Mouse (Mus musculus) forebrain, embryonic 11.5 days (tissue): ENCODE data around the gene Arfrp1. TPM values are rescaled to one million over a fixed set of nuclear protein-coding genes. Genes with fewer than 3 reads are reported as not detected.

ENCODE experiments used
- ATAC-seq: fragments of 200-750 bp; cut with Nextera tagmentation; replicated peaks from 2 replicates; pipeline ENCODE4 v1.8.0; 2017; ENCODE audit warnings: moderate TSS enrichment; ENCODE audit not compliant: low FRiP score
- DNase-seq: peaks from one replicate; pipeline ENCODE4 v3.0.0-alpha.2; 2017; ENCODE audit warnings: low spot score
- H3K27ac ChIP-seq: fragments of 300-500 bp; sonication (generic); 2 replicates; pipeline ENCODE4 v1.5.1; 2014; ENCODE audit warnings: low read depth, low read length
- H3K27me3 ChIP-seq: fragments of 300-500 bp; sonication (generic); 2 replicates; pipeline ENCODE4 v1.6.1; 2014; ENCODE audit warnings: mild to moderate bottlenecking, low read length, mixed read lengths; ENCODE audit not compliant: control insufficient read depth, insufficient read depth
- H3K36me3 ChIP-seq: fragments of 300-500 bp; sonication (generic); 2 replicates; pipeline ENCODE4 v1.6.1; 2014; ENCODE audit warnings: mild to moderate bottlenecking, low read length, moderate library complexity, mixed read lengths; ENCODE audit not compliant: control insufficient read depth, insufficient read depth
- H3K4me1 ChIP-seq: fragments of 300-500 bp; sonication (generic); replicated peaks from 2 replicates; pipeline ENCODE4 v1.6.1; 2014; ENCODE audit warnings: low read length, mixed read lengths; ENCODE audit not compliant: control insufficient read depth, insufficient read depth
- H3K4me2 ChIP-seq: fragments of 300-500 bp; sonication (generic); 2 replicates; pipeline ENCODE4 v1.6.1; 2014; ENCODE audit warnings: low read depth, mild to moderate bottlenecking, low read length, moderate library complexity, mixed read lengths; ENCODE audit not compliant: severe bottlenecking
- H3K4me3 ChIP-seq: fragments of 300-500 bp; sonication (generic); 2 replicates; pipeline ENCODE4 v1.5.1; 2014; ENCODE audit warnings: low read depth, low read length
- H3K9ac ChIP-seq: fragments of 300-500 bp; sonication (generic); 2 replicates; pipeline ENCODE4 v1.6.1; 2014; ENCODE audit warnings: low read length
- H3K9me3 ChIP-seq: fragments of 300-500 bp; sonication (generic); 2 replicates; pipeline ENCODE4 v1.6.1; 2016; ENCODE audit warnings: low read length, mixed read lengths; ENCODE audit not compliant: control insufficient read depth
- WGBS: fragments of 180-500 bp; shearing (Covaris S2); extraction: QIAGEN DNeasy Blood & Tissue Kit; methylation state at CpG from one replicate; pipeline ENCODE4 v1.1.7; 2014; 5-methylcytosine and 5-hydroxymethylcytosine counted together
- polyA plus RNA-seq: library from polyadenylated mRNA; unstranded; fragments of >200 nt; fragmentation: Nextera tagmentation; extraction: Ambion mirVana; gene quantifications from 2 replicates; pipeline ENCODE4 v1.2.1, GENCODE M21; 2014

Arfrp1 gene
- polyA plus RNA-seq, 1 experiment from 2014 or later = 64.5 TPM

DNA sequence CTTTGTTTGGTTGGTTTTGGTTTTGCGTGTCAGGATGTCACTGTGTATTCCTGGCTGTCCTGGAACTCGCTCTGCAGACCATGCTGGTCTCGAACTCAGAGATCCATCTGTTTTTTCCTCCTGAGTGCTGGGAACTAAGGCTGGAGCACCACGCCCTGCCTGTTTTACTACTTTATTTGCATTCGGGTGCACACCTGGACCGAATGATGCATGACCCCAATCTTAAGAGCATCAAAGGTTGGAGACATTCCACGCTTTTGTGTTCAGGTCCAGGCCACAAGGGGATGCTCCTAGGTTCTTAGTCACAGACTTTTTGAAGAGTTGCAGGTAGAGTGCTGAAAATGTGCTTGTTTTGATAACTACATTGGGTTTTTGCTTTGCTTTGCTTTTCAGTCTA is 45.1 kb downstream of the Arfrp1 start:
- Histone ChIP-seq H3K4me2 (peak overlapping the region; percentile 62), H3K9me3 (no peaks in the 10 kb centered on the region), H3K36me3 (no peaks in the 10 kb centered on the region; the same call in 1 of the 2 replicates), H3K9ac (peak overlapping the region; percentile 58), H3K27ac (no peak overlapping the region), H3K27me3 (no peaks in the 10 kb centered on the region), H3K4me3 (peak overlapping the region; percentile 51), H3K4me1 (peaks cover 3% of the 10 kb centered on the region; the same call in 1 of the 2 replicates)
- DNase-seq (no peak), ATAC-seq (no peak)
- 13% methylated on average over 7 of the region's 7 CpGs for WGBS

GRCm38 (mm10) chr2:181319248-181320102 is 45.7 kb downstream of the Arfrp1 start, which contains the start of gene Rtel1:
Rtel1 (plus strand) TSS chr2:181319739.
- H3K9ac ChIP-seq = peak within 1 kb of the TSS; percentile 58
- ATAC-seq = peak; percentile 94
- peaks cover 3% of the 10 kb centered on the region; the same call in 1 of the 2 replicates for H3K4me1 ChIP-seq
- 0 out of 2 replicates have a peak within 1 kb of the TSS, but pooled peaks have one; percentile 4 for H3K27ac ChIP-seq
- peak within 1 kb of the TSS; percentile 51 for H3K4me3 ChIP-seq
- H3K9me3 ChIP-seq = no peaks in the 10 kb centered on the region
- H3K4me2 ChIP-seq = peak within 1 kb of the TSS; percentile 62
- peak; percentile 92 for DNase-seq
- no peaks in the 10 kb centered on the region; the same call in 1 of the 2 replicates for H3K27me3 ChIP-seq
- WGBS = 7% methylated on average over 40 of the region's 40 CpGs
- H3K36me3 ChIP-seq = no peaks in the 10 kb centered on the region; the same call in 1 of the 2 replicates

- ATAC-seq (peak; percentile 86), DNase-seq (peak; percentile 89)
- Histone ChIP-seq H3K4me3 (peak within 1 kb of the TSS; percentile 60), H3K27ac (peak within 1 kb of the TSS; percentile 57), H3K4me2 (peak within 1 kb of the TSS; percentile 86), H3K27me3 (peaks cover 5% of the 10 kb centered on the region; the same call in 1 of the 2 replicates), H3K36me3 (no peaks in the 10 kb centered on the region), H3K4me1 (peaks cover 3% of the 10 kb centered on the region; the same call in 1 of the 2 replicates), H3K9ac (peak within 1 kb of the TSS; percentile 86), H3K9me3 (no peaks in the 10 kb centered on the region)
- WGBS = 3% methylated on average over 23 of the region's 23 CpGs
These were observed 51.0 kb downstream of the Arfrp1 start, which contains the start of gene Stmn3 for GRCm38 (mm10) chr2:181314080-181314810. Stmn3 (minus strand) TSS chr2:181314500.

DNA sequence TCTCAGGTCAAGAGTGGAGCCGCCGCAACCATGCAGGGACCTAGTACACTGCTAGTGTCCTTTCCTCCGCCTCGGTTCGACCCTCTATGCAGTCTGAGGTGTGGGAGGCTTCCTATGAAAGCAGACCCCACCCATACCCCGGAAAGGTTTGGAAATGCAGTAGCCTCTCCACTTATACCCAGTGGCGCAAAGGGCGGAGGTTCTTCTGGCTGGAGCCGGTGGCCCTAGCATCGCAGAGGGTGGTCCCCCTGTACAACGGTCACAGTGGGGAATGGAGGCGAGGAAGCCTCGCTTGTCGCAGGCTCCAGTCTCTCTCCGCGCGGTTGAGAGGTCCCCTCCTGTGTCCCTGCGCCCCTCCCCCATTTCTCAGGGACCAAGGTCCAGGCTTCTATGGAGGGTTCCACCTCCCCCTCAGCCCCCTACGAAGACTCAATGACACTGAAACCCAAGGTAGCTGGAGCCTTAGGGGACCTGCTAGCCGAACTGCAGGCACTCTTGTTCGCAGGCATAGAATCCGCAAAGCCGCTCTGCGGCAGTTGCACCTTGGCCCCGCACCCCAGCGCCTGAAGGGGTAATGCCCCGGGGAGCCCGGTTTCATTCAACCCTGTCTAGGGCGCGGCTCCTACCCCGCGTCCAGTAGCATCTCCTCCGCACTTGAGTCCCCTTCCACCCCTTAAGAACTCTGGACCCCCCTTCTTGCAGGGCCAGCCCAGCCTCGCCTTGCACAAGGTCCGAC is 51.7 kb downstream of the Arfrp1 start:
- H3K9me3 ChIP-seq = no peaks in the 10 kb centered on the region
- H3K27me3 ChIP-seq = peaks cover 5% of the 10 kb centered on the region; the same call in 1 of the 2 replicates
- no peaks in the 10 kb centered on the region for H3K36me3 ChIP-seq

DNA sequence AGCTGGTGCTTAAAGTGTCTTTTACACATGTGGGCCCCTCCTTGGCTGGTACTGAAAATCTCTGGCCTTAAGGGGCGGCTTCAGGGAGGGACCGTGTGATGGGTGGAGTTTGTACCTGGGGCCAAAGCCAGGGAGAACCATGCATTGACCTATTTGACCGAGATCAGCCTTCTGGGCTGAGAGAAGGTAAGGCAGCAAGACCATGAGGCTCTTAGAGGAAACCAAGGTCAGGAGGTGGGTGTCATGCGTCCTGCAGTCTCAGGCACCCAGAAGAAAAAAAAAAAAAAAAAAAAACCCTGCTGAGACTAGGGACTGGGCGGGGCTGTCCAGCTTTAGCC is 52.2 kb downstream of the Arfrp1 start:
- Histone ChIP-seq H3K36me3 (no peaks in the 10 kb centered on the region), H3K27ac (no peak overlapping the region), H3K27me3 (peaks cover 5% of the 10 kb centered on the region; the same call in 1 of the 2 replicates), H3K4me3 (peak overlapping the region; percentile 60), H3K4me2 (peak overlapping the region; percentile 86), H3K4me1 (peaks cover 3% of the 10 kb centered on the region; the same call in 1 of the 2 replicates), H3K9ac (peak overlapping the region; percentile 86), H3K9me3 (no peaks in the 10 kb centered on the region)
- no peak; the same call in 1 of the 2 replicates for ATAC-seq
- 16% methylated on average over 5 of the region's 5 CpGs for WGBS
- DNase-seq = no peak

More for the DNA sequence above, 51.7 kb downstream of the Arfrp1 start:
- DNase-seq = peak; percentile 54
- peak overlapping the region; percentile 60 for H3K4me3 ChIP-seq
- H3K4me1 ChIP-seq = peaks cover 3% of the 10 kb centered on the region; the same call in 1 of the 2 replicates
- peak; percentile 84 for ATAC-seq
- H3K9ac ChIP-seq = peak overlapping the region; percentile 86
- 1% methylated on average over 35 of the region's 35 CpGs for WGBS
- peak overlapping the region; percentile 86 for H3K4me2 ChIP-seq
- peak overlapping the region; percentile 57 for H3K27ac ChIP-seq

DNA sequence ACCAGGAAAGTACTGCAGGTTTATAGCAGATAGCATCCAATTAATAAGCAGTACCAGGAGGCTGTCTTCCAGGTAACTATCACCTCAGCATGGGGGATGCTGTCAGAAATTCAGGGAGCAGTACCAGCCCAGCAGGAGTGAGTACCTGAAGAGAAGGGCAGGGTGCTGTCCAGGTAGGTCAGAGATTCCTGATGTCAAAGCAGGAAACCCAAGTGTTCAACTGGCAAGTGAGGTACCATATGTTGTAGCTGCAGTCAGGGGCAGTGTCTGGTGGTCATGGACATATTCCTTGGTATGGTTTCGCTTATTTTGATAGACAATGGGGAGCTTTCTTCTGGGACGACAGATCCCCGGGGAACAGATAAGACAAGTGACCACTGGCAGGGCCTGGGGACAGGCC is 52.8 kb downstream of the Arfrp1 start:
- ATAC-seq (no peak), DNase-seq (no peak)
- H3K27ac ChIP-seq = no peak overlapping the region
- 65% methylated on average over 3 of the region's 3 CpGs for WGBS
- H3K36me3 ChIP-seq = no peaks in the 10 kb centered on the region
- H3K9me3 ChIP-seq = no peaks in the 10 kb centered on the region
- no peak overlapping the region for H3K9ac ChIP-seq
- H3K4me2 ChIP-seq = peak overlapping the region; percentile 86; the same call in 1 of the 2 replicates
- H3K4me3 ChIP-seq = no peak overlapping the region; the same call in 1 of the 2 replicates
- H3K4me1 ChIP-seq = peaks cover 4% of the 10 kb centered on the region; the same call in 1 of the 2 replicates
- H3K27me3 ChIP-seq = peaks cover 5% of the 10 kb centered on the region; the same call in 1 of the 2 replicates
